Mouse (Mus musculus): Measurements from ENCODE around the gene Nsun2. TPM values are rescaled to one million over a fixed set of nuclear protein-coding genes. Genes with fewer than 3 reads are reported as not detected.

Gene Nsun2
- polyA plus RNA-seq, 1 experiment = 63.7 TPM

DNA sequence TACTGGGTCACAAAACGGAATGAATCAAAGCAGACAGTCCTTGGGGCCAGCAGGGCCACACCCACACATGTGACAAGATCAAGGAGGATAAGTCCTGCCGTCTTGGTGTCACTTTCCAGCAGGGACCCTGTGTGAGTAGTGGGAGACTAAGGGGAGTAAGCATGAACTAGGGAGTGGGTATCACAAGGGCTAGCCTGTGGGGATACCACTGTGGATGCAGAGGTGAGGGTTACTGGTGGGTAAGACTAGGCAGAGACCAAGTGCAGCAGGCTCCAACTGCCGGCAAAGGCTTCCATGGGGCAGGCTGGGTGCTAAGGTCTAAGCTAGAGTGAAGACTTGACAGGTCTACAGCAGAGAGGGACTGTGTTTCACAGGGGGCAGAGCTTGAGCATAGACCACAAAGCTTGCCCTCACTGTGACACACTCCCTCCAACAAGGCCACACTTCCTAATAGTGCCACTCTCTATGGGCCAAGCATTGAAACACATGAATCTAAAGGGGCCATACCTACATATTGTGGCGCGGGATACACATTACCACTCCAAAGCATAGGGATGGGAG lies 109.2 kb downstream of the Nsun2 start:
- Histone ChIP-seq H3K27ac (ENCODE audit: insufficient read depth, low read length) (no peak overlapping the region), H3K4me1 (ENCODE audit: control insufficient read depth, insufficient read depth, low read length) (no peaks in the 10 kb centered on the region; the same call in 1 of the 2 replicates), H3K4me3 (ENCODE audit: insufficient read depth, low read length) (no peak overlapping the region)
- TF ChIP-seq CTCF (IDR thresholded peaks at IDR 0.05; ENCODE audit: extremely low read depth, insufficient read depth, low read length) = no peak
- TF ChIP-seq POLR2A (IDR thresholded peaks at IDR 0.05; ENCODE audit: extremely low read depth, insufficient read depth, low read length) = no peak

DNA sequence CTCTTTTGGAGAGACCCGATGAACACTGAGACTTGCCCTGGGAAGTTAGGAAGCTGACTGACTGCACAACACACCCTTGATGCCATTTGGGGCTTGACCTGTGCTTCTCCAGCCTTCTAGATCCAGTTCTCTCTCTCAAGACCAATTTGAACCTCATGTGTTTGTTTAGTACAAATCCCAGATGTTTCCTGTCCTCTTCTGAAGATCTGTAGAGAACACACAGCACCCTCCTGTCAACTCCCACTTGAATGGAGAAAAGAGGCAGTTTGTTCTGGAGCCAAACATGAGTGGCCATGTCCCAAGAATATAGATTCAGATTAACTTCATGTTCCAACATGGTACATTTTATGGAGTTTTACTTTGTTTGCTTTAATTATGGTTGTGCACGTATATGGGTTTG lies 110.4 kb downstream of the Nsun2 start:
- Histone ChIP-seq H3K27ac (ENCODE audit: insufficient read depth, low read length) (no peak overlapping the region), H3K4me3 (ENCODE audit: insufficient read depth, low read length) (no peak overlapping the region), H3K4me1 (ENCODE audit: control insufficient read depth, insufficient read depth, low read length) (no peaks in the 10 kb centered on the region; the same call in 1 of the 2 replicates)
- TF ChIP-seq POLR2A (IDR thresholded peaks at IDR 0.05; ENCODE audit: extremely low read depth, insufficient read depth, low read length) (no peak), CTCF (IDR thresholded peaks at IDR 0.05; ENCODE audit: extremely low read depth, insufficient read depth, low read length) (no peak)

DNA sequence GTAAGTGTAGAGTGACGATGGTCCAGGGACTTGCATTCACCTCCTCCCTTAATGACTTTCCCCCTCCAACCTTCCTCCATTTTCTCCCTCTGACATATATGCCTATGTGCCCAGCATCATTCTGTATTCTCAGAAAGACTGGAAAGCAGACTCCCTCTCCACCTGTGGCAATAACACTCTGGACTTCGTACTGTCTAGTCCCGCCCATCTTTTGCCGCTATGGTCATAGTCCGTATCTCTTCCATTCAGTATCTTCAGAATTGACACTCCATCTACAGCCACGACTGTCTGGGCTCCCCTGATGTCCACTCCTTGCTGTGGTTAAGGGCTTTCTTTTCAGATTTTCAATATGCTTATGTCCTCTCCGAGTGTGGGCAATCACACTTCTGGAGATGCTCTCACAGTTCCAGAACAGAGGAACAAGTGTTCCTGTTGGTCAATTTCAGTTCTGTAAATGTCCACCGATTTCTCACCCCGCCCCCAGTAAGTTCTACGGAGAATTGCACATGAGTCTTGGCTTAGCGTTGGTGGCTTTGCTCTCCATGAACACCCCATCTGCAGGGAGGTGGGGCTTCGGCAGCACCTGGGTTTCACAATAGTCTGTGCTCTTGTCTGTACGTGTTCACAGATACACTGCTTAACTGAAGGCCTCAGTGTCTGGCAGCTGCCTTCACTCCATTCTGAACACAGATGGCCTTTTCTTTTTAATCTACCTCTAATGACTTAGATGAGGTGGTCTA lies 111.1 kb downstream of the Nsun2 start:
- no peak for TF ChIP-seq CTCF (IDR thresholded peaks at IDR 0.05; ENCODE audit: extremely low read depth, insufficient read depth, low read length)
- no peak for TF ChIP-seq POLR2A (IDR thresholded peaks at IDR 0.05; ENCODE audit: extremely low read depth, insufficient read depth, low read length)
- Histone ChIP-seq H3K4me3 (ENCODE audit: insufficient read depth, low read length) (no peak overlapping the region), H3K4me1 (ENCODE audit: control insufficient read depth, insufficient read depth, low read length) (no peaks in the 10 kb centered on the region; the same call in 1 of the 2 replicates), H3K27ac (ENCODE audit: insufficient read depth, low read length) (no peak overlapping the region)

DNA sequence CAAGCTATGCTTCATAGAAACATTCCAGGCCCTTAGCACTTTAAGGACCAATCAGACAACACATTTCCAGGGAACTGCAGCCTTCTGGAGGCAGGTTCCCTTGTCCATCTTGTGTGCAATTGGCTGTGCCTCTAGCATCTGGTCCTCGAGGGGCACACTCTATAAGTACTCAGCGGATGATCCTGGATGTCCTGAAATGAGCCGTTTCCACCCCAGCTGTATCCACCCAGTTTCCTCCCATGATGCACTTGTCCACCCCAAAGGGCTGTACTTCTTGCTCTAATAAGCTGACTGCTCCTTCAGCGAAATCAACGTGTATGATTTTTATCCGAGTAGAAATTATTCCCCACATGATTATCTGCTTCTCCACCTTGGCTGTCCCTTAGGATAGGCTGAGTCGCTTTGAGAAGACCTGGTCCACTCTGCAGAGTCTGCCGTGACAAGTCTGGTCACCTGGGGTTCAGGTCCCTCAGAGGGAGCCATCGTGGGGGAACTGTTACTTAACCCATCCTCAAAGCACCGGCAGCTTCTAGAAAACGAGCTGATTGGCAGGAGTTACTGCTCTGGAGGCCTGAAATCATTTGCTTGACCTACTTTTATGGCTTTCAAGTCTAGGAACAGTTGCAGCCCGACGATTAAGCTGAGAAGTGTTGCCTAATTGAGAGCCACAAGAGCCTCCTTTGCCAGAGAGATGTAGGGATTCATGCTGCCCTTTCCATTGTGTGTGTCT lies 112.3 kb downstream of the Nsun2 start:
- Histone ChIP-seq H3K4me3 (ENCODE audit: insufficient read depth, low read length) (no peak overlapping the region), H3K27ac (ENCODE audit: insufficient read depth, low read length) (no peak overlapping the region), H3K4me1 (ENCODE audit: control insufficient read depth, insufficient read depth, low read length) (no peaks in the 10 kb centered on the region; the same call in 1 of the 2 replicates)
- TF ChIP-seq CTCF (IDR thresholded peaks at IDR 0.05; ENCODE audit: extremely low read depth, insufficient read depth, low read length) (no peak), POLR2A (IDR thresholded peaks at IDR 0.05; ENCODE audit: extremely low read depth, insufficient read depth, low read length) (no peak)

DNA sequence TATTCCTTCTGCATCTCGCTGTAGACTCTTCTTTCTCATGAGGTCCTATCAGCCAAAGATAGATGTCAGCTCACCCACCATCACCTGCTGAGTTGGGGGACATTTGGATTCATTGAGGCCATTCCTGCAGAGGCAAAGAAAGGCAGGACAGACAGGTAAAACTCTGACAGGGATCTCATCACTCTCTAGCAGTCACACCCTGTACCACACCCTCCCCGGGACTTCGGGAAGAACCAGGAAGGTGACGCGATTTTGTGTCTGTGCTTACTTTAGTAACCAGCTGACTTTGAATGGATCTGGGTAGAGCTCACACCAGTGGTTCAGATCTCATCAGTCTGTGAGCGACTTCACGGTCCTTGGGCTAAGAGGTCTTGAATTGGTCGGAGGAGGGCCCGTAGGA lies 112.9 kb downstream of the Nsun2 start:
- no peak overlapping the region for H3K27ac ChIP-seq (ENCODE audit: insufficient read depth, low read length)
- TF ChIP-seq POLR2A (IDR thresholded peaks at IDR 0.05; ENCODE audit: extremely low read depth, insufficient read depth, low read length) (no peak), CTCF (IDR thresholded peaks at IDR 0.05; ENCODE audit: extremely low read depth, insufficient read depth, low read length) (no peak)
- no peaks in the 10 kb centered on the region; the same call in 1 of the 2 replicates for H3K4me1 ChIP-seq (ENCODE audit: control insufficient read depth, insufficient read depth, low read length)
- H3K4me3 ChIP-seq (ENCODE audit: insufficient read depth, low read length) = no peak overlapping the region

DNA sequence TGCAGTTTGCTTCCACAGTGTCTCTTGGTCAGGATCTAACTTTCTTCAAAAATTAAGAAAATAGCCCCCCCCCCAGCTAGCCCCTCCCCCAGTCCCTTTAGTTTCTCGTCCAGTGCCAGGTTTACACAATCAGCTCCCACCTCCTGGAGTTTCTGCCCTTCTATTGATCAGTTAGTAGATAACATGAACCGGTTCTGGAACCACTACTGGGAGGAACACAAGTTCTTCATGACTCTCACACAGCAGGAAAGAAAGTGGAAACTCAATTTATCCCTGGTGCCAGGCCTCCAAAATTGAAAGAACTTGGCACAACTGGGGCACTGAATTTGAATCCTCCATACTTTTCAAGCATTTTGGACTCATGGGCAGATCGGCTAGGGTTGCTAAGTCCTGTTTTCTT lies 121.0 kb downstream of the Nsun2 start:
- TF ChIP-seq CTCF (IDR thresholded peaks at IDR 0.05; ENCODE audit: extremely low read depth, insufficient read depth, low read length) = no peak
- TF ChIP-seq POLR2A (IDR thresholded peaks at IDR 0.05; ENCODE audit: extremely low read depth, insufficient read depth, low read length) = no peak
- Histone ChIP-seq H3K4me1 (ENCODE audit: control insufficient read depth, insufficient read depth, low read length) (no peaks in the 10 kb centered on the region), H3K4me3 (ENCODE audit: insufficient read depth, low read length) (no peak overlapping the region), H3K27ac (ENCODE audit: insufficient read depth, low read length) (no peak overlapping the region)

DNA sequence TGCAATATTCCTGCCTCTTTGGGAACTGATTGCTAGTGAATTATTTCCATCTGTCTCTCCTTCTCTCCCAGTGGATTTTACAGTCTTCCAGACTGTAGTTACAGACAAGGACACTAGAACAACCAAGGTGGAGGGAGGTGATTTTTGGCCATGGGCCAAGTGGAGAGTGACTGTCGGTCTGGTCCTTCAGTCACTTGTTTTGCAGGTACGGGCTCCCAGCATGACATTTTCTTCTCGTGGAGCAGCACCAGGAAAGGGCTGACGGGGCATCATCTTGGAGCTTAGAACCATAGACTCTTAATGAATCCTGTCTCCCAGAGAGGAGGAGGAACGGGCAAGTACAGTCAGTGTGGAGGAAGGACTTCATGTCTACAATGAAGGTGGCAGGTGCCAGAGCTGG lies 138.6 kb downstream of the Nsun2 start:
- Histone ChIP-seq H3K4me3 (ENCODE audit: insufficient read depth, low read length) (no peak overlapping the region), H3K27ac (ENCODE audit: insufficient read depth, low read length) (no peak overlapping the region), H3K4me1 (ENCODE audit: control insufficient read depth, insufficient read depth, low read length) (no peaks in the 10 kb centered on the region)
- no peak for TF ChIP-seq CTCF (IDR thresholded peaks at IDR 0.05; ENCODE audit: extremely low read depth, insufficient read depth, low read length)
- TF ChIP-seq POLR2A (IDR thresholded peaks at IDR 0.05; ENCODE audit: extremely low read depth, insufficient read depth, low read length) = no peak

DNA sequence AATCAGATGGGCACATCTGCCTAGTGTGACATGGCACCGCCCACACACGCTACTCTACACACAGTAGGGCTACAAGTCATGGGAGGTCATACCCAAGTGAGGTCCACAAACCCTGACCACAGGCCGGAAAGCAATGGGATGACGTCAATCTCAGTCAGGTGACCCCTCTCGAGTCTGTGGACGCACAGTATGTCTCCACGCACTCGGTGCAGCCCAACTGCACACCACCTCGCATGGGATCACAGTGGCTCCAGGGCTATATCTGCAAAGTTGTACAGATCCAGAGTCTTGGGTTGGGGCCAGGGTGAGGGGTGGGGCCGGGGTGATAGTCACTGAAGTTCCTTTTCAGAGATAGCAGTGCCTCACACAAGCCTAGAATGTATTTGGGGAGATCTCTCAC lies 139.0 kb downstream of the Nsun2 start:
- no peaks in the 10 kb centered on the region for H3K4me1 ChIP-seq (ENCODE audit: control insufficient read depth, insufficient read depth, low read length)
- H3K4me3 ChIP-seq (ENCODE audit: insufficient read depth, low read length) = no peak overlapping the region
- H3K27ac ChIP-seq (ENCODE audit: insufficient read depth, low read length) = no peak overlapping the region
- TF ChIP-seq POLR2A (IDR thresholded peaks at IDR 0.05; ENCODE audit: extremely low read depth, insufficient read depth, low read length) (no peak), CTCF (IDR thresholded peaks at IDR 0.05; ENCODE audit: extremely low read depth, insufficient read depth, low read length) (no peak)

DNA sequence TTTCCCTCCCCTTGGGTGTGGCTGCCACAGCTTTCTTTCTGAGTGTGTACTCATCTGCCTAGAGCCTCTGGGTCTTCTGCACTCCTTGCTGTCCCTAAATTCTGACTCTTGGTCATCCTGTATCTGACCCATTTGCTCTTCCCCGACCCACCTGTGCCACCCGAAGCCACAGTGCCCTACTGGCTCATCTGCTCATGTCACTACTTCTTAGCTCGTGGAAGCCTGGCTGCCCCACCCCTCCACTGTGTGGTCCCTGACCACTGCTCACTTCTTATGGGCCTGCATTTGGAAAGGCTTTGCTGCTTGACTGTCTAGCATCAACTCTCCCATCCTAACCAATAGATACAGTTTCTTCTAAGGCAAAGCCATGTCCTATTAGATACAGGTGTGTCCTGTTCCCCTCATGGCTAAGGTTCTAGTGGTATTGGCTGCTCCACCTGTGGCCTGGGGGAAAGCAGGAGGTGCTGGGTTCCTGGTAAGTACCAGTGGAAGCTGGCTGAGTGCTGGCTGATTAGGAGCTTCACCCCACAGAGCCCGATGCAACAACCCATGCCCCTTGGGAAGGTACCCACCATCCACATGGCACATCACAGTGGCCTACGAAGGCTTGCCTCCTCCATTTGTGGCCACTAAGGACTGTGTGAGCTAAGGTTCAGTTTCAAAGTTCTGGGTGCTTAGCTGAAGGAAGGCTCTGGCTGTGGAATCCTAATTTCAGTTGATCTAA lies 139.8 kb downstream of the Nsun2 start:
- Histone ChIP-seq H3K27ac (ENCODE audit: insufficient read depth, low read length) (no peak overlapping the region), H3K4me1 (ENCODE audit: control insufficient read depth, insufficient read depth, low read length) (no peaks in the 10 kb centered on the region), H3K4me3 (ENCODE audit: insufficient read depth, low read length) (no peak overlapping the region)
- TF ChIP-seq CTCF (IDR thresholded peaks at IDR 0.05; ENCODE audit: extremely low read depth, insufficient read depth, low read length) (no peak), POLR2A (IDR thresholded peaks at IDR 0.05; ENCODE audit: extremely low read depth, insufficient read depth, low read length) (no peak)

All from cortical plate, adult 2 months (tissue).